Mouse (Mus musculus) cerebellum, adult 11 months (tissue): ENCODE results near the gene Ift22.
"Not testable (repeated sequence)": the region's sequence is repeated elsewhere in the genome, so short reads cannot be mapped to it uniquely, and the experiment has no call there.

Experiments used
- DNase-seq: peaks from one replicate; pipeline ENCODE4 v3.0.0; 2022

The Ift22 gene

DNA sequence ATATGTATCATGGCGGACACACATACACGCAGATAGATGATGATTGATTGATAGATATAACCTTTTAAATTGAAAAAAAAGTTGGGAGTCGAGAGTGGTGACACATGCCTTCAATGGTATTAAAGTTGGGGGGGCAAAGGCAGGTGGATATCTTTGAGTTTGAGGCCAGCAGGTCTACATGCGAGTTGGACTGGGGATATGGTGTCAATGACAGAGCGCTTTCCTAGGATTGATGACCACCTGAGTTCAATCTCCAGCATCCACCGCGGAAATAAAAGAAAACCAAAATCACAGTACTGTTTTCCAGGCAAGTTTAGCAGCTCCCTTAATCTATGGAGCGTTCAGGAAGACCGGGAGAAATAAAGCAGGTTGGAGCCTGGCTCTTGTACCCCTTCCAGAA lies 363 bp upstream of the Ift22 start:
- no peak for DNase-seq

DNA sequence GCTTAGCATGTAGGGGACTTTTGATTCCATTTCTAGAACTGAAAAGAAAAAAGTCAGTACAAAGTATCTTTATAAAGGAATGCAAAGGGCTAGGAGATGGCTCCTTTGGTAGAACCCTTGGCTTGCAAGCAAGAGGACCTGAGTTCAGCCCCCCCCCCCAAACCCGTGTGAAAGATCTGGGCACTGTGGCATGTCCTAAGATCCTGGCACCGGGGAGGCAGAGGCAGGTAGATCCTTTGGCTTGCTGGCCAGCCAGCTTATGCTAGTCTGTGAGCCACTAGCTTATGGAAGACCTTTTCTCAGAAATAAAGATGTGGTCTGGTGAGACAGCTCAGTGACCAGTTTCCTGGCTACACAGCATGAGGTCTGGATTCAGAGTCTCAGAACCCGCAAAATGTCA lies 6.2 kb downstream of the Ift22 start:
- no peak for DNase-seq

DNA sequence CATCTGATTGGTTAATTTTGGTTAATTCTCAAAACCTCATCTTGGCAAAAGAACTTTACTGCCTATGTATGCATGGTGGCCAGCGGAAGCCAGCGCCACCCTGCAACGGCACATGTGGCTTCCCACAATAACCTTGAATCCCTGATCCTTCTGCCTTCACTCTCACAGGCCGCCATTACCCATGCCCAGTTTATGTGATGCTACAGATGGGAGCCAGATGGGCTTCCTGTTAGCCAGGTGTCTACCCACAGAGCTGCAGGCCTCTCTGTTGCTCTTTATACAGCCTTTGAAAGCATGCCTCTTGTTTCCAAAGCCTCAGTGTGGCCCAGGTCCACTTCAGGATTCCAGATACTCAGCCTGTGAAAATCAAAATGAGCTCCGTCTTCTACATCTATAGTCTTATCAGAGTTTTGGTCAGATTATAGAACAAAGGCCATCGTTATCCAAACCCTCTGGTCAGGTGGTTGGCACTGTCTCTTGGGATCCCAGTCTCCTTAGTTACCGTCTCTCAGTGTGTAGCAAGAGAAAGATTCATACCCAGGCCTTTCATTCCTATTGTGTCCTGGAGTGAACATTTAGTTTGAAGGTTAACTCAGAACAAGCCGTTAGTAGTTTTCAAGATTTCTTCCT lies 9.8 kb downstream of the Ift22 start:
- no peak for DNase-seq

DNA sequence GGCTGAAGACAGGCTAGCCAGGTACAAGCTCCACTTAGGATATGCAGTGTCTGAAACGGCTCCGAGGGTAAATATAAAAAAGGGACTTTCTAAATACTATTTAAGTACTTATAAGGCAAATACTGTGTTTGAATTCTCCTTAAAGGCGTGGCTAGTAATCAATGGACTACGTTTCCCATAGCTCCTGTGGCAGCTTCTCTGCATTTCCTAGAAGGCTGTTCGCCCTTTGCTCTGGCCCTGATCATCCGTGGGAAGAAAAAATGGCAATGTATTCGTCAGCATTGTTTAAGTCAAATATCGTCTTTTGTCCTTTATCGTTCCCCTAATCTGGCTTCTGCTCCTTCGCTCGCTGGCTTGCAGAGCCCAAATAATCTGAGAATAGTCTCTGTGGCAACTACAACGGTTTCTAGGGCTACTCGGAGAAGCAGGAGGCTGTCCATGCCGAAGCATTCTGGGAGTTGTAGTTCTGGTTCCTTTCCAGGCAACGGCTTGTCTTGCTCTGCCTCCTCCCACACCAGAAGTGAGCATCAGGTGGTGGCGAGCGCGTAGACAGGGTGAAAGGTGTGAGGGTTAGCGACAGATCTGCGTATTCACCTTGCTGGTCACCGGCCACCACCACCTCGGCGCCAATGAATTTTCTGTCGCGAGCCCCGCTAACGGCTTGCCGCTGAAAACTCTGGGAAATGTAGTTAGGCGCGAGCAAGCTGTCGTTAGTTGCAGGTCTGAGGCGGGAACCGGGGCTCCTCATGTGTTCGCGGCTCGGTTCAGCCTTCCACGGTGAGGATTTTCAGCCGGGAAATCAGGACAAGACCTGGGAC lies 10.9 kb downstream of the Ift22 start:
- DNase-seq, result peak; percentile 71

DNA sequence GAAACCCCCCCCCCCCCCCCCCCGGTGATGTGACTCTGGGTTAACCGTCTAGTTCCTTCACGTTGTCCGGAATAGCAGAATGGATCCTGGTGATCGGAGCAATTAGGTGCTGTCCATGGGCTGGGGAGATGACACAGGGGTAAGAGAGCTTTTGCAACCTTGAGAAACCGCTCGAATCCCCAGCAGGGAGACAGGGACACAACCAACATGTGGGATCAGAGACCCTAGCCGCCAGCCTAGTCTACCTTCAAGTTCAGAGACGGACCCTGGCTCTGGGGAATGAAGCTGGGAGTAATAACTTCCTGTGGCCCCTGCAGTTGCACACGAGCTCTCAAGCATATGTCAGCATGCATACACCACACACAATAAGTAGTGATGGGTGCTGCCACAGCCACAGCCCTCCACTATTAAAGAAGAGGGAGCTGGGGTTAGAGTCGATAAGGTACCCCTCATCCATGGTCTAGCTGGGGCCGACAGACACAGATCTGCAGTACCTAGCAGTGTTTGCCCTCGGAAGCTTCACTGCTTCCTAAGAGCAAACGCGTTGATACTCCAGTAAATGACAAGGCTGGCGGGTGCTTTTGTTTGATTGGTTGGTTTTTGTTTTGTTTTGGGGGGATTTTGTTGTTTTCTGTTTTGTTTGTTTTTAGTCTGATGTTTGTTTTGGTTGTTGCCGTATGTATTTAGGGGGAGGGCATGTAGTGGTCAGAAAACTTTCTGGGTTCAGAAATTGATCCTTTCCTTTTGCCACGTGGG lies 11.8 kb downstream of the Ift22 start:
- DNase-seq, result no peak

DNA sequence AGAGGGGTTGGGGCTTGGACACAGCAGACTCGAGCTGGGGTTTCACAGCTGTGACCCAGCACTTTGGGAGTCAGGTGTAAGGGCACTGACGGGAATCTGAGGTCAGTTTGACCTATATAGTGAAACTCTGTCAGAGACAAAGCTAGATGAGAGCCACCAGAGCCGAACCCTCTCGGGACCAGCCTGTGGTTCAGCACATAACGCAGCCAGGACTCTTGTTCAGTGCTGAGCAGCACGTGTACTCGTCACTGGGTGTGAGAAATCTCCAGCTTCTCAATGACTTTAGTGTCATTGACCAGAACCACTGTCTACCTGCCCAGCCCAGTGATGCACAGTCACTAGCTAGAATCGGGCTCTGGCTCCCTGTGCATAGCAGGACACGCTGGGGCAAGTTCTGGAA lies 14.9 kb downstream of the Ift22 start:
- DNase-seq, result no peak

DNA sequence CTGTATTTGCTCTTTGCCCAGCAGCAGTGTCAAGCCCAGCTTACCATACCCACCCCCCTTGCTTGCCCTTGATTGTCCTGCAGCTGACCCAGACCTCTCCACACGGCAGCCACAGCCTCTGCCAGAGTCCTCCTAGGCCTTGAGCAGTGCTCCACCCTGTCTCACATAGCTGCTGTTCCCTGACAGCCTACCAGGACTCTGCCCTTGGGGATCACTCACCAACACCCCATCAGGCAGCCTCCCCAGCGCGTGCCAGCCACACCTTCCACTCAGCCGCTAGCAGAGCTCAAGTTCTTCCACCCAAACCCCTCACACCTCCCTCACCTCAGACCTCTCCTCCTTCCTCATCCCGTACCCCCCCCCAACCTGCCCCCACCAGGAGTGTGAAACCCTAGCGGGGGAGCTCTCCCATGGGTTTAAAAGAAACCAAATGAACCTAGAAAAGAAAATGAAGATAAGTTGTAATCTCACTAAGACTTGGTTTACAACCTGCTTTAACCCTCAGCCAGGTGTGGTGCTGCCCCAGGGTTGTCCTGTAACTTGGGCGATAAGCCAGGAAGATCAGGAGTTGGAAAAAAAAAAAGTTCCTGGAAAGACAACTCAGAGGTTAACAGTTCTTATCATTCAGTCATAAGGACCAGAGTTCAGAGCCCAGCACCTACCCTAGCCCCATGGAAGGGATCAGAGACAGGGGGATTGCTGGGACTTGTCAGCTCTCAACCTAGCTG lies 16.0 kb downstream of the Ift22 start:
- no peak for DNase-seq

DNA sequence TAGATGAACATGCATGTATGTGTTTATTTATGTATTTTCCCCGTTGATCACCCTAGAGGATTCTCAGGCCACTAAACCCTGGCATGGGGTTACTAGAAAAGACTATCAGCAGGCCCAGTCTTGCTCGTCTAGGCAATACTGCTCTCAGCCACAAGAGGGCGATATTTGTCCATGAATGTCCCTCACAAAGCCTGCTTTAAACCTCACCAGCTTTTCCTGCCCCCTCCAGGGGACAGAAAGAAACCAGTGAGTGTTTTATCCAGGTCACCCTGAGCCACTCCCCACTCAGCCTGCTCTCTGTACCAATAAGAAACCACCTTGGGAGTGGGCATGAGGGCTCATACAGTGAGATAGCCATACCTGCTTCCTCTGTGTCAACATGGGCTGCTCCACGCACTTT lies 21.1 kb downstream of the Ift22 start:
- peak; percentile 65 for DNase-seq

DNA sequence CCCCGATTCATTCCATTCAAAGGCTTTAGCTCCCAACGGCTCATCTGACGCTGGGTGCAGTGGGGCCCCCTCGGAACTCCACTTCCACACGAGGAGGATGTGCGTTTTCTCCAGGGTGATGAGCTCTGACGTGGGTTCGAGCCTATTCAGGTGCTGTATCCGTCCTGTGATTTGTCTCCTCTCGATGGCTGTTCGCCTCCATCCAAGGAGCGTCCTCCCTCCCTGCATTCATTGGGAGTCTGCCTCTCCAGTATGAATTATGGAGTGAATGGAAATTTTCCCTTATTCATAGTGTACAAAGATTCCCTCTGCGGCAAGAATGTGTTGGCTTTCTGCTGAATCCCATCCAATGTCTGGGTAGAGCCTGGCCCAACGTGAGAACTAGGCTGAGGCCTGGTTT lies 23.9 kb downstream of the Ift22 start:
- DNase-seq, result no peak

DNA sequence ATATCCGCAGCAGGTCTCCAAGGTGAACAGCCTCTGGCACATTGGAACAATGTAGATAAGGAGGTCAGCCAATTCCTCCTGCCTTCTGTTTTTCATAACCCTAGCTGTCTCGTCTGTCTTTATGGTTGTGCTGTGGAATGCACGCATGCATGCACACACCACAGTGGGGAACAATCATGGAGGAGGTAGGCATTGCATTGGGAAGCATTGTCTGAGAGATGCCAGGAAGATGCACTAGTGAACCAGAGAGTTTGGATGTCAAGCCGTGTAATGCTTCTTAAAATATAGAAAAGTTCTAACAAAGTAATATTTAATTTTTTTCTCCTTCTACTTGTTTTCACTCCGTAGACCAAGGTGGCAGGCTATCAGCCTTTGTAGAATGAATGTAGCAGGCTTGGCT lies 25.0 kb downstream of the Ift22 start:
- no peak for DNase-seq

DNA sequence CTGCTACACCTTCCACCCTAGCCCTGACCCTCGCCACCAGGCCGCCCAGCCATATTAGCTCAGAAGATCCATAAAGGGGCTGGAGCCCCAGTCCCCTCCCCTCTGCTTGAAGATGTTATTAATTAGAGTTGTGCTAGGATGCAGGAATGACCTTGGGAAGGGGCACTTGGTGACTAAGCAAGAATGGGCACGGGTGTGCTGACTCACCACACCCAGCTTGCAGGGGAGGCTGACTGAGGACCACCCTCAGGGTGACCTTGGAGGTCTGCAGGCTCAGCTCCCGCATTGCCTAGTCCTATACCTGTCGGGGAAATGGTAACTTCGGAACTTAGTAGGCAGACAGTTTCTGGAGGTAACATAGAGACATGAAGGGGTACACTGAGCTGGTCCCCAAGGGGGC lies 26.0 kb downstream of the Ift22 start:
- no peak for DNase-seq

DNA sequence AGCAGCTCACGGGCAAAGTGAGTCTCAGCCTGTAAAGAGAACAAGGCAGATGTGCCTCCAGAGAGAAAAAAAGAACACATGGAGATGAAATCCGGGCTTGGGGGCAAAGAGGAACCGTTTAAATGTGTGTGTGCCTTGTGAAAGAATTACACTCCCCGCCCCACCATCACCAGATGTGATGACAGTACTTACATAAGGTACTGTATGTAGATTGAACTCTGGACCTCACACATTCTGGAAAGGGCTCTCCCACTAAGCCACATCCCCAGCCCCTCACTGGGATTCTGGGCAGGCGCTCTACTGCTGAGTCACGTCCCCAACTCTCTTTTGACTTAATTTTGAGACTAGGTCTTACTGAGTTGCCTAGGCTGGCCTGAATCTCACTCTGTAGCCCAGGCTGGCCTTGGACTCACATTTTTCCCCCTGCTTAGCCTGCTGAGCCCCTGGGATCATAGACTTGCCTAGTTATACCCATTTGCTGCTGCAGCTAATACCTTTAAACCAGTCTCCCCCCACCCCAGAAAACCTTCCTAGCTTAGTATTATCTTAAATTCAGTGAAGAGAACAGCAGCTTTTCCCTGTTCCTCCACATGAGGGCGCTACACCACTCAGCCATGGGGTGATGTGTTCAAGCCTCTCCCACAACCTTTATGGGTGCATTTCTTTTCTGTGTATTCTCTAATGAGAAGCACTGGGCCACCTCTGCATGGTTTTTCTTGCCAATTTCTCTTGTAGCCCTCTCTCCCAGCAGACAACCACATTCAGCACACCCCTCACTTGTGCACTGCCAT lies 28.1 kb downstream of the Ift22 start:
- no peak for DNase-seq

DNA sequence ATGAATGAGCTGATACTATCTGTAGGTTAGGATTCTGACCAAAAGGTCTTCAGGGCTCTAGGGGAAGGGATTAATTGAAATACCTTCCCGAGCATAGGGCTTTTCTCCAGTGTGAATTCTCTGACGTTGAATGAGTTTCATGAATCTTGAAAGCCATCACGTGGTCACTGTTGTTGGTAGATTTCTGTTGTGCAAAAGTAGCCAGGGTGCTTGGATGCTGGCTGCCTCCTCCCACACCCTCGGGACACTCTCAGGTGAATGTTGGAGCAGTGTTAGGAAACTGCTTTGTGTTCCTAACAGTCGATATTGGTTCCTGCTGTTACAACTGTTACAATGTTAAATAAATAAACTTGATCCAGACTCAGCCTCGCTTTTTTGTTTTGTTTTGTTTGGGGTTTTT lies 28.8 kb downstream of the Ift22 start:
- no peak for DNase-seq

DNA sequence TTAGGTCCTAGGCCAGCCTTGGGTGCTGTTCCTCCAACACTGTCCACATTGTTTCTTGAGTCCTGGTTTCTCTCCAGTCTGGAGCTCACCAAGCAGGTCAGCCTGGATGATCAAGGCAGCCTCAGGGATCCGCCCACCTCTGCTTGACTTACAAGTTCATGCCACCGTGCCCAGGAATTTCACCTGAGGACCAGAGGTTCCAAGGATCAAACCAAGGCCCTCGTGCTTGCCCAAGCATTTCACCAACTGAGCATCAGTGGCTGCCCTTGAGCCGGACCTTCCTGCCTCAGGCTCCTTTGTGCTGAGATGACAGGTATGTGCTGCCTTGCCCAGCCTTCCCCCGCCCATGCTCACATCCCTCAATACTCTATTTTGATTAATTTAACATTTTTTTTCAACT lies 29.7 kb downstream of the Ift22 start:
- DNase-seq, result no peak

DNA sequence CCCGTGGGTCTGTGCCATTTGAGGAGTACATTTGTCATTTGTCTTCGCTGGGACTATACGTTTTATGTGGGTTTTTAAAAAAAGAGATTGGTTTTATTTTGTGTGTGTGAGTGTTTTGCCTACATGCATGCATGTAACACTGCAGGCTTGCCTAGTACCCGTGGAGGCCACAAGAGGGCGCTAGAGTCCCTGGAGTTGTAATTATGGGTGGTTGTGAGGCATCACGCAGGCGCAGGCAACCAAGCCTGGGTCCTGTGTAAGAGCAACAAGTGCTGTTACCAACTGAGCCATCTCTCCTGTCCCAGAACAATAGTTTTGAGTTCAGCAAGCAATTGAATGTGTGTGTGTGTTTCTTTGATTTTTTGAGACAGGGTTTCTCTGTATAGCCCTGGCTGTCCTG lies 31.3 kb downstream of the Ift22 start:
- DNase-seq, result no peak

DNA sequence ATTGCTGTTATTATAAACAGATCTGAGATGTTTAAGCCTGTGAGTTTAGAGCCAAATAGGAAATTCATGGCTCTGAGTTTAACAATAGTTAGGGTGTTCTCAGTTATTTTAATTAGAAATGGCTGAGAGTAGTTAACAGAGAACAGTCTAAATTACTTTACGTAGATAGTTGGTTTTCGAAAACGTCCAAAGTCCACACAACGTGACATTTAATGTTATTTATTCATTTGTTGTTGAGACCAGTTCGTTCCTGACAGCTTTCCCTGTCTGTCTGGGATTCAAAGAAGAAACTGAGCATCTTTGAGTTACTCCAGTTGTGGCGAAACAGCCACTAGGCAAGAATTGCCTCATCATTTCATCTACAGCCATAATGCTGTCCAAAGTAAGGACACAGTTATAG lies 32.1 kb downstream of the Ift22 start:
- not testable (repeated sequence) for DNase-seq

DNA sequence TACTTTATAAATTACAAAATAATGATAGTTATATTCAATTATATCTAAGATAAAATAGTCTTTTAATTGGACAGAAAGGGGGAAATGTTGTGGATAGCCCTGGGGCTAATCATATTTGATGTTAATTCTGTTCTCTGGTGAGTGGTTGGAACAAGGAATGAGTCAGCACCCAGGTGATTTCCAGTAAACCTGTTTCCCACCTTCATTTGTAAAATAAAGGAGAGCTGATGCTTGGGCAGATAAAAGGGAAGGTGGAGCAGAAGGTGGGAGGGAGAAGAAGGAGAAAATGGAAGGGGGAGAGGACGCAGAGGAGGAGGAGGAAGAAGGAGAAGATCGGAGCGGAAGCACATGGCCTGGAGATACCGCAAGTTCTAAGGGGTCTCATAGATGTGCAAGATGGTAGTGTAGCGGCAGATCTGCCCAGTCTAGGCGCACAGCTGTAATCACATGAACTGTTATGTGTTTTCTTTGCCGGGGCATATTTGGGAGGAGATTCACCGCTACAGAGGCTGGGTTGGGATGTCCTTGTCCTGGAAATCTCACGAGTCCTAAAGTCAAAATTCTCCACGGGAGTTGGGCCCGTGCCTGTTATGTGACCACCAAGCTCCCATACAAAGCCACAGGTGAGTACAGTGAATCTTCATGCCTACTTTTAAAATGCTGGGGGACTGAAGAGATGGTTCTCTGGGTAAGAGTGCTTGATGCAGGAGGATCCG lies 33.1 kb downstream of the Ift22 start:
- DNase-seq, result no peak

DNA sequence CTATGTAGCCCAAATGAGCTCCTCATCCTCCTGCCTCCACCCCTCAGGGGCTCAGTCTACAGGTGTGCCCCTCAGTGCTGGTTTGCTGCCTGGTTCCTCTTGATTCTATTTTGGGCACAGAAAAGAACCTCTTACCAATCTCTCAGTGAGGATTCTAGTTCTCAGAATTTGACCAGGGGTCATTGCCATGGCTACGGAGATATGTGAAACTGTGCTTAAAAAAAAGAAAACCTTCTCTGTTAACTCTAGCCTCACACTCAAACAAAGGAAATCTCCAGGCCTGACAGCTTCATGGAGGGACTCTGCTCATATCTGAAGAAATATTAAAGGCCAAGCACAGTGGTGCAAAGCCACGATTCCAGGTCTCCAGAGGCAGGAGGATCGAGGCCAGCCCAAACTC lies 34.8 kb downstream of the Ift22 start:
- DNase-seq, result no peak

DNA sequence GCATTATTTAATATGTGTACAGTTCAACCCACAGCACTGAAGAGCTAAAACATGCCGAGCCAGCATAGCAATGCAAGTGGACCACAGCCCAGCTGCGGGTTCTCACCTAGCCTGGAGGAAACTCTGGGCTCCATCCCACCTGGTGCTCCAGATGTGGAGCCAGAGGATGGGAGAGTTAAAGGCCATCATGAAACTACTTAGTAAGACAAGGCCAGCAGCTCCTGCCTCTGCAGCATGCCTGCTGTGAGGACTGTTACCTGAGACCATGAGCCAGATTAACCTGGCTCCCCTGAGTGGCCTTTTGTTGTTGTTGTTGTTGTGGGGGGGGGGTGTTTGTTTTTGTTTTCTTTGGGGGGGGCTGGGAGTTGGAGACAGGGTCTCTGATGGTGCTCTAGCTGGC lies 35.4 kb downstream of the Ift22 start:
- DNase-seq, result no peak

DNA sequence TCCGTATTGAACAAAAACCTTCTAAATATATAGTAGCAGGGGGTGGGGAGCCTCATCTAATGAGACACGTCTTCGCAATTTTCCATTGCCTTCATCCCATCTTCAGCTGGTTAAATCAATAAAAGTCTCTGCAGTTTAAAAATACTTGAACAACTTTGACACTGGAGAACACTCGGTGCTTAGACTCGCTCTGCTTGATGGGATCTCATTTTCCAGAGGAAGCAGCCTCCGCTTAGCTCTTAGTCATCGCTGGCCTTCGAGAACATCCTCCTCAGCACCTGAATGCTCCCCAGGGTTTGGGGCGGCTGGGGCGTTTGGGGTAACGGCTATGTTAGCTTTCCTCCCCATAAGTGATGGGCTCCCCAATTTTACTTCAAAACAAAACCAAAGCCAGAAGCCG lies 37.1 kb downstream of the Ift22 start:
- DNase-seq, result no peak

DNA sequence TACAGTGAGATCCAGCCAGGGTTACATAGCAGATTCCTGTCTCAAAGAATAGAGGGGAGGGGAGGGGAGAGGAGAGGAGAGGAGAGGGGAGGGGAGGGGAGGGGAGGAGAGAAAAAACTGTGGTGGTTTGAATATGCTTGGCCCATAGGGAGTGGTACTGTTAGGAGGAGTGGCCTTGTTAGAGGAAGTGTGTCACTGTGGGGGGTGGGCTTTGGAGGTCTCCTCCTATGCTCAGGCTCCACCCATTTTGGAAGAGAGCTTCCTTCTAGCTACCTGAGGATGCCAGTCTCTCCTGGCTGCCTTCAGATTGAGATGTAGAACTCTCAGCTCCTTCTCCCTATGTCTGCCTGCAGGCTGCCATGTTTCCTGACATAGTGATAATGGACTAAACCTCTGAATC lies 39.9 kb downstream of the Ift22 start:
- DNase-seq, result no peak
